ENCODE assay signal across 8 mouse cellular contexts in the genomic region with DNA sequence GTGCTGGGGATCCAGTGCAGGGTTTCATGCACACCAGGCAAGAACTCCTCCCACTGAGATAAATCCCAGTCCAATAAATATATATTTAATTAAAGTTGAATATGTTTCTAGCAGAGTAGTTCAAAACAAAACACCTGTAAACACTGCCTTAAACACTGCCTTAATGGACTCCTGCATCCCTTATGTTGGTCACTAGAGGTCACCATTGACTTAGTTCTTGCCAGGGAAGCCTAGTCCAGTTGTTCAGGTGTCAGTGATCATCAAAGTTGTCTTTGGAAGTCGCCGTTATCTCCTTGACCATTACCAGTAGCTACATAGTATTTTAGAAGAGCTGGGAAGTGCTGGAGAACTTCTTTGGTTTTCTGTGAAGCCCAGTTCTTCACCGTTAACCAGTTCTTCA. TPM values are rescaled to one million over a fixed set of nuclear protein-coding genes. Genes with fewer than 3 reads are reported as not detected.
DNase-seq lines count a peak whose midpoint lies in the region; ATAC-seq lines count a peak whose summit lies in the region.

No protein-coding gene starts in this region.

- no peak overlapping the region for H3K9ac ChIP-seq in forebrain, embryonic 14.5 days (ENCODE audit: low read length)
- no peak overlapping the region for H3K9ac ChIP-seq in forebrain, embryonic 12.5 days
- no peak overlapping the region for H3K9ac ChIP-seq in limb, embryonic 13.5 days

- WGBS in forebrain, embryonic 14.5 days, result 29% methylated on average over 3 of the region's 3 CpGs
- WGBS in forebrain, embryonic 12.5 days, result 30% methylated on average over 3 of the region's 3 CpGs
- WGBS in limb, embryonic 13.5 days, result 19% methylated on average over 3 of the region's 3 CpGs

- no peaks in the 10 kb centered on the region for H3K9me3 ChIP-seq in forebrain, embryonic 14.5 days (replicated peaks; ENCODE audit: control insufficient read depth, low read length)
- H3K9me3 ChIP-seq in forebrain, embryonic 12.5 days, result no peaks in the 10 kb centered on the region
- H3K9me3 ChIP-seq in limb, embryonic 13.5 days, result no peaks in the 10 kb centered on the region

- no peak overlapping the region for H3K27ac ChIP-seq in forebrain, embryonic 14.5 days (ENCODE audit: low read depth, low read length)
- H3K27ac ChIP-seq in forebrain, embryonic 12.5 days, result no peak overlapping the region
- H3K27ac ChIP-seq in limb, embryonic 13.5 days, result no peak overlapping the region

- H3K4me1 ChIP-seq in forebrain, embryonic 14.5 days (ENCODE audit: control insufficient read depth, insufficient read depth, low read length), result no peaks in the 10 kb centered on the region
- no peaks in the 10 kb centered on the region for H3K4me1 ChIP-seq in forebrain, embryonic 12.5 days
- H3K4me1 ChIP-seq in limb, embryonic 13.5 days, result no peaks in the 10 kb centered on the region

- no peak for ATAC-seq in forebrain, embryonic 14.5 days
- no peak for ATAC-seq in forebrain, embryonic 12.5 days (ENCODE audit: low FRiP score)
- ATAC-seq in limb, embryonic 13.5 days (ENCODE audit: low FRiP score, low read depth), result peak; percentile 65; the same call in 1 of the 2 replicates
- ATAC-seq in monocyte, adult 5-6 weeks (replicated peaks; ENCODE audit: insufficient number of reproducible peaks, low FRiP score, low TSS enrichment, poor library complexity, severe bottlenecking), result 0 out of 2 replicates have a peak, but pooled peaks have one; percentile 49

- no peak overlapping the region for H3K4me3 ChIP-seq in forebrain, embryonic 14.5 days (ENCODE audit: low read depth, low read length)
- H3K4me3 ChIP-seq in forebrain, embryonic 12.5 days (replicated peaks), result no peak overlapping the region
- H3K4me3 ChIP-seq in limb, embryonic 13.5 days, result no peak overlapping the region

- no peaks in the 10 kb centered on the region for H3K36me3 ChIP-seq in forebrain, embryonic 14.5 days (ENCODE audit: control insufficient read depth, insufficient read depth, low read length)
- no peaks in the 10 kb centered on the region for H3K36me3 ChIP-seq in forebrain, embryonic 12.5 days (replicated peaks)
- no peaks in the 10 kb centered on the region for H3K36me3 ChIP-seq in limb, embryonic 13.5 days

- no peaks in the 10 kb centered on the region for H3K27me3 ChIP-seq in forebrain, embryonic 14.5 days (replicated peaks; ENCODE audit: control insufficient read depth, insufficient read depth, low read length)
- no peaks in the 10 kb centered on the region for H3K27me3 ChIP-seq in forebrain, embryonic 12.5 days
- H3K27me3 ChIP-seq in limb, embryonic 13.5 days, result no peaks in the 10 kb centered on the region

- DNase-seq in forebrain, embryonic 14.5 days (ENCODE audit: low spot score), result peak; percentile 47
- DNase-seq in B cell, adult 2 months, result peak; percentile 43 to 49
- DNase-seq in embryo, embryonic 10 days (ENCODE audit: low spot score), result peak; percentile 77
- DNase-seq in frontal cortex, postnatal 25 days (ENCODE audit: low spot score in 2 of 2), result no peak
- DNase-seq in heart, adult 8-10 months (ENCODE audit: low spot score), result no peak

- no peak overlapping the region for H3K4me2 ChIP-seq in forebrain, embryonic 14.5 days (ENCODE audit: low read length)
- no peak overlapping the region for H3K4me2 ChIP-seq in forebrain, embryonic 12.5 days
- no peak overlapping the region for H3K4me2 ChIP-seq in limb, embryonic 13.5 days (replicated peaks)

RNA-seq across cellular contexts. Expression of a gene that starts 1.1 kb away (rescaled TPM):
- polyA plus RNA-seq in forebrain, embryonic 14.5 days (2014; fragmentation: Nextera tagmentation; extraction: Ambion mirVana), result 1.1 and 1.4 TPM in 2 replicates
- 1.1 and 1.4 TPM in 2 replicates for polyA plus RNA-seq in forebrain, embryonic 12.5 days (2016; fragmentation: Nextera tagmentation; extraction: Ambion mirVana)
- 2.0 and 2.1 TPM in 2 replicates for polyA plus RNA-seq in limb, embryonic 13.5 days (2015; fragmentation: Nextera tagmentation; extraction: Ambion mirVana)
- total RNA-seq in monocyte, adult 5-6 weeks (2017), result 0.21 TPM in 1 of 3 replicates, not detected in the others
- under 1 TPM in 2 of 4 experiments, not detected in 2; 0.14 to 0.65 TPM for total RNA-seq in heart, adult 8-10 months (2022)

RNA-seq across cellular contexts. Expression of a gene that starts 1.1 kb away (rescaled TPM):
- polyA plus RNA-seq in forebrain, embryonic 14.5 days (2014; fragmentation: Nextera tagmentation; extraction: Ambion mirVana), result 20.6 and 21.5 TPM in 2 replicates
- polyA plus RNA-seq in forebrain, embryonic 12.5 days (2016; fragmentation: Nextera tagmentation; extraction: Ambion mirVana), result 19.0 and 22.7 TPM in 2 replicates
- 40.6 and 45.2 TPM in 2 replicates for polyA plus RNA-seq in limb, embryonic 13.5 days (2015; fragmentation: Nextera tagmentation; extraction: Ambion mirVana)
- total RNA-seq in monocyte, adult 5-6 weeks (2017), result 0.39 to 3.0 TPM in 2 of 3 replicates, not detected in the other
- total RNA-seq in heart, adult 8-10 months (2022), result 1 to 10 TPM; 6.3 to 8.1 (median 7.5) TPM

RNA-seq across cellular contexts. Expression of a gene that starts 19.9 kb away (rescaled TPM):
- polyA plus RNA-seq in forebrain, embryonic 14.5 days (2014; fragmentation: Nextera tagmentation; extraction: Ambion mirVana), result 1,442 and 1,550 TPM in 2 replicates
- 1,239 and 1,358 TPM in 2 replicates for polyA plus RNA-seq in forebrain, embryonic 12.5 days (2016; fragmentation: Nextera tagmentation; extraction: Ambion mirVana)
- polyA plus RNA-seq in limb, embryonic 13.5 days (2015; fragmentation: Nextera tagmentation; extraction: Ambion mirVana), result 1,470 and 1,484 TPM in 2 replicates
- total RNA-seq in monocyte, adult 5-6 weeks (2017), result 676 to 886 TPM (median 682 TPM) in 3 replicates
- total RNA-seq in heart, adult 8-10 months (2022), result 1,000 to 10,000 TPM; 2,773 to 3,210 (median 2,950) TPM

RNA-seq across cellular contexts. Expression of a gene that starts 41.0 kb away (rescaled TPM):
- 9.6 and 12.5 TPM in 2 replicates for polyA plus RNA-seq in forebrain, embryonic 14.5 days (2014; fragmentation: Nextera tagmentation; extraction: Ambion mirVana)
- 5.6 and 7.4 TPM in 2 replicates for polyA plus RNA-seq in forebrain, embryonic 12.5 days (2016; fragmentation: Nextera tagmentation; extraction: Ambion mirVana)
- 10.0 and 10.8 TPM in 2 replicates for polyA plus RNA-seq in limb, embryonic 13.5 days (2015; fragmentation: Nextera tagmentation; extraction: Ambion mirVana)
- 1.1 TPM in 1 of 3 replicates, not detected in the others for total RNA-seq in monocyte, adult 5-6 weeks (2017)
- 10 to 100 TPM; 34.9 to 43.8 (median 37.4) TPM for total RNA-seq in heart, adult 8-10 months (2022)

Comparison
In these comparisons a context has a peak if more than half of its experiments do, and no peak if none do; other contexts are left out.
1. ATAC-seq: peak in limb, embryonic 13.5 days (single experiment) and monocyte, adult 5-6 weeks (single experiment); none in forebrain, embryonic 14.5 days (single experiment) and forebrain, embryonic 12.5 days (single experiment).
2. DNase-seq: peak in forebrain, embryonic 14.5 days (single experiment), B cell, adult 2 months (2 of 2) and embryo, embryonic 10 days (single experiment); none in frontal cortex, postnatal 25 days (0 of 2) and heart, adult 8-10 months (single experiment).